Comparison of ENCODE assay signal across 21 mouse cellular contexts in genomic region chr6:90494155-90494554, GRCm38 (mm10). TPM values are rescaled to one million over a fixed set of nuclear protein-coding genes. Genes with fewer than 3 reads are reported as not detected.
DNase-seq lines count a peak whose midpoint lies in the region; ATAC-seq and TF ChIP-seq lines count a peak whose summit lies in the region.
"Had no signal": no experiment of that assay in that cellular context is flagged by ENCODE, and none has a peak within 500 bp of the region (broad histone marks: within the 10 kb centered on the region; RNA-seq: fewer than 3 reads in every experiment).

No protein-coding gene starts in this region.

- H3K27me3 ChIP-seq in heart, embryonic 13.5 days (replicated peaks): no peaks in the 10 kb centered on the region
- H3K27me3 ChIP-seq in kidney, embryonic 16.5 days (ENCODE audit: insufficient read depth, low read length): no peaks in the 10 kb centered on the region
- H3K27me3 ChIP-seq in midbrain, postnatal 0 days (ENCODE audit: insufficient read depth, low read length): no peaks in the 10 kb centered on the region
- H3K27me3 ChIP-seq in midbrain, embryonic 14.5 days (ENCODE audit: control insufficient read depth, insufficient read depth, low read length): no peaks in the 10 kb centered on the region
- H3K27me3 ChIP-seq: embryonic facial prominence, embryonic 12.5 days; forebrain, embryonic 12.5 days; hindbrain, embryonic 12.5 days had no signal

- 0 out of 2 replicates have a peak overlapping the region, but pooled peaks have one; percentile 82 for H3K27ac ChIP-seq in heart, embryonic 13.5 days (replicated peaks)
- H3K27ac ChIP-seq in kidney, embryonic 16.5 days (ENCODE audit: low read length): peak overlapping the region; percentile 59; the same call in 1 of the 2 replicates
- H3K27ac ChIP-seq in midbrain, postnatal 0 days (ENCODE audit: low read depth, low read length): peak overlapping the region; percentile 43; the same call in 1 of the 2 replicates
- no peak overlapping the region for H3K27ac ChIP-seq in midbrain, embryonic 14.5 days (replicated peaks; ENCODE audit: low read depth, low read length)
- H3K27ac ChIP-seq: embryonic facial prominence, embryonic 12.5 days; forebrain, embryonic 12.5 days; heart, adult 2 months; hindbrain, embryonic 12.5 days had no signal

- 75% methylated on average over 3 of the region's 3 CpGs for WGBS in heart, embryonic 13.5 days
- 68% methylated on average over 3 of the region's 3 CpGs for WGBS in kidney, embryonic 16.5 days
- WGBS in midbrain, postnatal 0 days: 71% methylated on average over 3 of the region's 3 CpGs
- WGBS in midbrain, embryonic 14.5 days: 78% methylated on average over 3 of the region's 3 CpGs

- no peak for ATAC-seq in heart, embryonic 13.5 days (ENCODE audit: extremely low read depth, insufficient number of reproducible peaks, low FRiP score, low TSS enrichment)
- no peak for ATAC-seq in kidney, embryonic 16.5 days (ENCODE audit: low FRiP score, low TSS enrichment)
- no peak for ATAC-seq in midbrain, postnatal 0 days (ENCODE audit: low FRiP score)
- ATAC-seq in midbrain, embryonic 14.5 days (ENCODE audit: low FRiP score, low TSS enrichment): no peak
- peak; percentile 46 to 62; a peak in 2 of 4 replicates for ATAC-seq in hematopoietic stem cell, adult 5-6 weeks (replicated peaks in 1 of 2; ENCODE audit: insufficient read depth in 1 of 2, low FRiP score in 2 of 2, low TSS enrichment in 1 of 2, low read depth in 1 of 2, poor library complexity in 2 of 2, severe bottlenecking in 2 of 2)
- ATAC-seq: forebrain, embryonic 16.5 days; hindbrain, embryonic 16.5 days had no signal

- H3K4me1 ChIP-seq in heart, embryonic 13.5 days: peaks cover 27% of the 10 kb centered on the region
- peaks cover 11% of the 10 kb centered on the region for H3K4me1 ChIP-seq in kidney, embryonic 16.5 days (ENCODE audit: insufficient read depth, low read length)
- no peaks in the 10 kb centered on the region for H3K4me1 ChIP-seq in midbrain, postnatal 0 days (ENCODE audit: insufficient read depth, low read length)
- H3K4me1 ChIP-seq in midbrain, embryonic 14.5 days (ENCODE audit: control insufficient read depth, insufficient read depth, low read length): peaks cover 3% of the 10 kb centered on the region; the same call in 1 of the 2 replicates
- H3K4me1 ChIP-seq: embryonic facial prominence, embryonic 12.5 days had no signal

- H3K36me3 ChIP-seq in heart, embryonic 13.5 days: no peaks in the 10 kb centered on the region
- H3K36me3 ChIP-seq in kidney, embryonic 16.5 days (ENCODE audit: insufficient read depth, low read length): no peaks in the 10 kb centered on the region
- H3K36me3 ChIP-seq in midbrain, postnatal 0 days (ENCODE audit: insufficient read depth, low read length): no peaks in the 10 kb centered on the region
- no peaks in the 10 kb centered on the region for H3K36me3 ChIP-seq in midbrain, embryonic 14.5 days (ENCODE audit: control insufficient read depth, insufficient read depth, low read length)
- H3K36me3 ChIP-seq: embryonic facial prominence, embryonic 12.5 days; forebrain, embryonic 12.5 days; hindbrain, embryonic 12.5 days had no signal

- H3K4me2 ChIP-seq in heart, embryonic 13.5 days: no peak overlapping the region
- no peak overlapping the region for H3K4me2 ChIP-seq in kidney, embryonic 16.5 days (replicated peaks; ENCODE audit: low read depth, low read length)
- no peak overlapping the region for H3K4me2 ChIP-seq in midbrain, postnatal 0 days (ENCODE audit: low read depth, low read length, poor library complexity, severe bottlenecking)
- no peak overlapping the region for H3K4me2 ChIP-seq in midbrain, embryonic 14.5 days (ENCODE audit: low read length)
- H3K4me2 ChIP-seq: embryonic facial prominence, embryonic 12.5 days; forebrain, embryonic 12.5 days; heart, embryonic 11.5 days; hindbrain, embryonic 12.5 days had no signal

- no peak overlapping the region for H3K9ac ChIP-seq in heart, embryonic 13.5 days
- H3K9ac ChIP-seq in kidney, embryonic 16.5 days (replicated peaks; ENCODE audit: low read length): no peak overlapping the region
- no peak overlapping the region for H3K9ac ChIP-seq in midbrain, postnatal 0 days (replicated peaks; ENCODE audit: low read length, poor library complexity, severe bottlenecking)
- H3K9ac ChIP-seq in midbrain, embryonic 14.5 days (replicated peaks; ENCODE audit: low read length): no peak overlapping the region
- H3K9ac ChIP-seq: embryonic facial prominence, embryonic 12.5 days; forebrain, embryonic 12.5 days; hindbrain, embryonic 12.5 days had no signal

- H3K4me3 ChIP-seq in heart, embryonic 13.5 days: no peak overlapping the region
- H3K4me3 ChIP-seq in kidney, embryonic 16.5 days (ENCODE audit: low read length): no peak overlapping the region
- no peak overlapping the region for H3K4me3 ChIP-seq in midbrain, postnatal 0 days (ENCODE audit: low read depth, low read length)
- H3K4me3 ChIP-seq in midbrain, embryonic 14.5 days (replicated peaks; ENCODE audit: low read depth, low read length): no peak overlapping the region
- H3K4me3 ChIP-seq: embryonic facial prominence, embryonic 12.5 days; forebrain, embryonic 12.5 days; heart, adult 2 months; hindbrain, embryonic 12.5 days had no signal

- no peak for TF ChIP-seq CTCF in midbrain, postnatal 0 days (IDR thresholded peaks at IDR 0.05)

- no peak for DNase-seq in heart, adult 18-20 months
- no peak for DNase-seq in kidney, postnatal 4 days
- DNase-seq in midbrain, postnatal 0 days (ENCODE audit: low spot score): no peak
- DNase-seq in midbrain, embryonic 14.5 days: no peak
- no peak for DNase-seq in frontal cortex, postnatal 14 days (ENCODE audit: low spot score in 2 of 2)
- DNase-seq: adrenal gland, postnatal 10 days; cerebellum, adult 11 months; cerebellum, adult 8-10 months; cerebellum, postnatal 14 days; heart, adult 2 months had no signal

- no peaks in the 10 kb centered on the region for H3K9me3 ChIP-seq in heart, embryonic 13.5 days
- no peaks in the 10 kb centered on the region for H3K9me3 ChIP-seq in kidney, embryonic 16.5 days (ENCODE audit: low read length)
- H3K9me3 ChIP-seq in midbrain, postnatal 0 days (ENCODE audit: low read length): no peaks in the 10 kb centered on the region
- H3K9me3 ChIP-seq in midbrain, embryonic 14.5 days (ENCODE audit: control insufficient read depth, low read length): no peaks in the 10 kb centered on the region
- H3K9me3 ChIP-seq: embryonic facial prominence, embryonic 12.5 days; forebrain, embryonic 12.5 days; hindbrain, embryonic 12.5 days had no signal

RNA-seq across cellular contexts. Expression of gene Aldh1l1, which starts 7.9 kb away (rescaled TPM):
- 1.1 and 1.5 TPM in 2 replicates for polyA plus RNA-seq in heart, embryonic 13.5 days (2015; fragmentation: Nextera tagmentation; extraction: Ambion mirVana)
- 1 to 10 TPM; 1.7 to 4.9 TPM for total RNA-seq in heart, adult 18-20 months (2021)
- 21.1 and 23.4 TPM in 2 replicates for polyA plus RNA-seq in kidney, embryonic 16.5 days (2015; fragmentation: Nextera tagmentation; extraction: Ambion mirVana)
- total RNA-seq in midbrain, postnatal 0 days (2014; rRNA removed): 111 and 125 TPM in 2 replicates
- 83.8 and 101 TPM in 2 replicates for polyA plus RNA-seq in midbrain, postnatal 0 days (2015; fragmentation: Nextera tagmentation; extraction: Ambion mirVana)
- 44.5 and 51.9 TPM in 2 replicates for polyA plus RNA-seq in midbrain, embryonic 14.5 days (2014; fragmentation: Nextera tagmentation; extraction: Ambion mirVana)
- 13.1 and 18.0 TPM in 2 replicates for total RNA-seq in hematopoietic stem cell, adult 5-6 weeks (2017)

RNA-seq across cellular contexts. Expression of gene Klf15, which starts 31.8 kb away (rescaled TPM):
- 5.8 and 7.9 TPM in 2 replicates for polyA plus RNA-seq in heart, embryonic 13.5 days (2015; fragmentation: Nextera tagmentation; extraction: Ambion mirVana)
- 10 to 100 TPM; 70.9 to 89.8 TPM for total RNA-seq in heart, adult 18-20 months (2021)
- 16.1 TPM in 2 replicates for polyA plus RNA-seq in kidney, embryonic 16.5 days (2015; fragmentation: Nextera tagmentation; extraction: Ambion mirVana)
- 34.2 and 35.1 TPM in 2 replicates for total RNA-seq in midbrain, postnatal 0 days (2014; rRNA removed)
- 20.6 and 22.3 TPM in 2 replicates for polyA plus RNA-seq in midbrain, postnatal 0 days (2015; fragmentation: Nextera tagmentation; extraction: Ambion mirVana)
- 13.9 and 14.2 TPM in 2 replicates for polyA plus RNA-seq in midbrain, embryonic 14.5 days (2014; fragmentation: Nextera tagmentation; extraction: Ambion mirVana)
- not detected in 2 replicates for total RNA-seq in hematopoietic stem cell, adult 5-6 weeks (2017)
- total RNA-seq: MEL had no signal
- polyA plus RNA-seq: C2C12 had no signal

Comparison
In these comparisons a context has a peak if more than half of its experiments do, and no peak if none do; other contexts are left out.
1. ATAC-seq: peak in hematopoietic stem cell, adult 5-6 weeks (2 of 2); none in heart, embryonic 13.5 days (single experiment), kidney, embryonic 16.5 days (single experiment), midbrain, postnatal 0 days (single experiment) and midbrain, embryonic 14.5 days (single experiment).